ENCODE assay signal across 1 mouse cellular context in genomic region chr15:100248665-100249433, GRCm38 (mm10).
TF ChIP-seq lines count a peak whose summit lies in the region.

No protein-coding gene starts in this region.

TF ChIP-seq in MEL, 35 proteins besides CTCF, POLR2A, EP300 and RAD21 (continued from another document):
- TF ChIP-seq POLR2AphosphoS5 (IDR thresholded peaks at IDR 0.05; ENCODE audit: borderline replicate concordance, low read depth, low read length), result no peak
- TF ChIP-seq CHD1 (IDR thresholded peaks at IDR 0.05; ENCODE audit: low read depth, low read length), result no peak
- TF ChIP-seq NRF1 (IDR thresholded peaks at IDR 0.05; ENCODE audit: insufficient read depth, low read depth, low read length, poor library complexity, severe bottlenecking), result no peak
- peak; percentile 92 for TF ChIP-seq ETS1 (IDR thresholded peaks at IDR 0.05; ENCODE audit: low read depth, low read length)
- no peak for TF ChIP-seq GABPA (IDR thresholded peaks at IDR 0.05; ENCODE audit: low read depth, low read length)
- no peak for TF ChIP-seq SMC3 (IDR thresholded peaks at IDR 0.05; ENCODE audit: low read depth, low read length)
- TF ChIP-seq MEF2A (IDR thresholded peaks at IDR 0.05; ENCODE audit: extremely low read depth, insufficient replicate concordance, low read depth, low read length, poor library complexity, severe bottlenecking), result no peak
- peak; percentile 92 for TF ChIP-seq MXI1 (IDR thresholded peaks at IDR 0.05; ENCODE audit: low read depth, low read length)
- peak; percentile 97 for TF ChIP-seq SIN3A (IDR thresholded peaks at IDR 0.05; ENCODE audit: low read length)
- no peak for TF ChIP-seq ZNF384 (IDR thresholded peaks at IDR 0.05; ENCODE audit: low read depth, low read length)
- peak; percentile 10; the same call in 1 of the 2 replicates for TF ChIP-seq JUND (IDR thresholded peaks at IDR 0.05; ENCODE audit: low read depth, low read length)
- peak; percentile 57; the same call in 1 of the 2 replicates for TF ChIP-seq MYB (IDR thresholded peaks at IDR 0.05; ENCODE audit: low read depth, low read length)
- TF ChIP-seq MAZ (IDR thresholded peaks at IDR 0.05; ENCODE audit: low read depth, low read length), result no peak
- no peak for TF ChIP-seq USF1 (IDR thresholded peaks at IDR 0.05; ENCODE audit: low read depth, low read length)
- peak; percentile 76 for TF ChIP-seq TAL1 (IDR thresholded peaks at IDR 0.05; ENCODE audit: low read length)
- TF ChIP-seq USF2 (IDR thresholded peaks at IDR 0.05; ENCODE audit: borderline replicate concordance in 1 of 2, insufficient read depth in 1 of 2, low read depth in 1 of 2, low read length in 2 of 2), result no peak
